In the genomic region with DNA sequence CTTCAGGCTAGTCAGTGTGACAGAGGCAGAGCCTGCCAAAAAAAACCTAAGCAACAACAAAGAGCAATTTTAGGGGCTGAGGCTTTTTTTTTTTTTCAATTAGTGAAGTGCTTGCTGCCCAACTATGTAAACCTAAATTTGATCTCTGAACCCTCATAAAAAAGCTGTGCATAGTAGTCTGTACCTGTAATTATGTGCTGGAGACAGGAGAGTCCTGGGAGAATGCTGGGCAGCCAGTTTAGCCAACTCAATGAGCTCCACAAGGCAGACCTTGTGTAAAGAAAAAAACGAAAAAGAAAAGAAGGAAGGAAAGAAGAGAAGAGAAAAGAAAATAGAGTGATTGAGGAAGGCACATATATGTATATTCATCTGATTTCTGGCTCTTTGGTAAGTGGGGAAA, we compare ENCODE assay signal across 31 mouse cellular contexts.
"Had no signal": no experiment of that assay in that cellular context is flagged by ENCODE, and none has a peak within 500 bp of the region (broad histone marks: within the 10 kb centered on the region; RNA-seq: fewer than 3 reads in every experiment).

No protein-coding gene starts in this region.

- H3K4me3 ChIP-seq: limb, embryonic 10.5 days; limb, embryonic 12.5 days; limb, embryonic 13.5 days; limb, embryonic 15.5 days; liver, embryonic 12.5 days; liver, embryonic 13.5 days; liver, embryonic 15.5 days; lung, embryonic 15.5 days; megakaryocyte, embryonic 14.5 days; midbrain, embryonic 10.5 days; midbrain, embryonic 12.5 days; midbrain, embryonic 13.5 days; midbrain, embryonic 15.5 days; myocyte had no signal

- H3K36me3 ChIP-seq: liver, embryonic 13.5 days; liver, embryonic 15.5 days; midbrain, embryonic 15.5 days had no signal

- H3K27ac ChIP-seq: limb, embryonic 10.5 days; limb, embryonic 15.5 days; liver, embryonic 12.5 days; liver, embryonic 13.5 days; liver, embryonic 14.5 days; liver, embryonic 15.5 days; lung, embryonic 15.5 days; macrophage; midbrain, embryonic 10.5 days; midbrain, embryonic 12.5 days; midbrain, embryonic 13.5 days; midbrain, embryonic 15.5 days had no signal

- H3K4me1 ChIP-seq: limb, embryonic 10.5 days; limb, embryonic 12.5 days; limb, embryonic 15.5 days; lung, embryonic 15.5 days; megakaryocyte, embryonic 14.5 days; midbrain, embryonic 10.5 days; midbrain, embryonic 12.5 days; midbrain, embryonic 13.5 days; midbrain, embryonic 15.5 days had no signal

- H3K4me2 ChIP-seq: limb, embryonic 12.5 days; limb, embryonic 13.5 days; limb, embryonic 15.5 days; liver, embryonic 11.5 days; liver, embryonic 12.5 days; liver, embryonic 13.5 days; liver, embryonic 15.5 days; lung, embryonic 14.5 days; lung, embryonic 15.5 days; midbrain, embryonic 11.5 days; midbrain, embryonic 12.5 days; midbrain, embryonic 13.5 days; midbrain, embryonic 15.5 days had no signal

- H3K9me3 ChIP-seq: limb, embryonic 10.5 days; limb, embryonic 12.5 days; limb, embryonic 13.5 days; limb, embryonic 15.5 days; liver, embryonic 12.5 days; liver, embryonic 13.5 days; liver, embryonic 15.5 days; lung, embryonic 15.5 days; megakaryocyte, embryonic 14.5 days; midbrain, embryonic 10.5 days; midbrain, embryonic 12.5 days; midbrain, embryonic 13.5 days; midbrain, embryonic 15.5 days had no signal

- ATAC-seq: liver, embryonic 12.5 days; liver, postnatal 0 days; lung, postnatal 0 days; midbrain, embryonic 13.5 days; midbrain, embryonic 15.5 days; midbrain, embryonic 16.5 days had no signal

- DNase-seq: left cerebral cortex, postnatal 4 days; liver; liver, embryonic 13.5 days; liver, postnatal 0 days; lung, adult 18-20 months; lung, adult 2 months; lung, embryonic 14.5 days; lung, postnatal 10 days; lung, postnatal 14 days; lung, postnatal 36 days; lung, postnatal 4 days; midbrain, embryonic 14.5 days had no signal

- H3K27me3 ChIP-seq: limb, embryonic 12.5 days; limb, embryonic 13.5 days; limb, embryonic 15.5 days; liver, embryonic 12.5 days; liver, embryonic 13.5 days; liver, embryonic 15.5 days; lung, embryonic 15.5 days; megakaryocyte, embryonic 14.5 days; midbrain, embryonic 12.5 days; midbrain, embryonic 13.5 days; midbrain, embryonic 15.5 days had no signal

- H3K9ac ChIP-seq: limb, embryonic 12.5 days; limb, embryonic 13.5 days; limb, embryonic 15.5 days; liver, embryonic 12.5 days; liver, embryonic 13.5 days; liver, embryonic 14.5 days; liver, embryonic 15.5 days; liver, postnatal 0 days; lung, embryonic 14.5 days; lung, embryonic 15.5 days; midbrain, embryonic 12.5 days; midbrain, embryonic 13.5 days; midbrain, embryonic 15.5 days had no signal
